Mouse (Mus musculus): ENCODE results near the gene Btk. TPM values are rescaled to one million over a fixed set of nuclear protein-coding genes. Genes with fewer than 3 reads are reported as not detected.
A peak's percentile ranks its signal among the peaks of the same experiment; 100 is the strongest.

Btk gene
- polyA plus RNA-seq, 1 experiment from 2014 or later, result 1.1 TPM

DNA sequence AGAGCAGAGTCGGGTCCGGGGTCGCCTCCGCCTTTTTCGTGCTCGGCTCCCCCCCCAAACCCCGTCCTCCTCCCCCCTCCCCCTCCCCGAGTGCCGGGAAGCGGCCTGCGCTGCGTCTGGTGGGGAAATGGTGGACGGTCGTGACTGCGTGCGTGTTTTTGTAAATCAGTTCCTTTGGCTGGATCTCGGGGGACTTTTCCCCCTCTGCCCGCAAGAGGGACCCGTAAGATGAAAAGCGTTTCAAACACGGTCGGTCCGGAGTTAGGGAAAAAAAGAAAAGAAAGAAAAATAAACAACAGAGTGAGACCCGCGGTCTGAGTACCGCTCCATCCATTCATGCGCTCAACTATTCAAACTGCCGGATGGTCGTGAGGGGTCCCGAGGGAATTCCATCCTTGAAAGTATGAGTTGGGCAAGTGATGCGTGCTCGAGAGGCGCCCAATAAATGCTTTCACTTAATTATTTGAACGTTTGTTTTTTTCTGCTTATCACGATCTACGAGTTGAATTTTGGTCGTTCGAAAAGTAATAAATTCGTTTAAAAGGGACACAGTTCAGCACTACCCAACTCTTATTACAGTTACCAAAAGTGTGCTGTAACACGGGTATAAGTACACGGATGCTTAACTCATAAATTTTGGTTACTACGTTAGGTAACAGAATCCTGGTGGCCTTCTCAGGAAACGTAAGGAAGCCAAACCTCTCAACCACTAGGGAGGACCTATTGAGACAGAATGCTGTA lies 18.2 kb upstream of the Btk start:
- Histone ChIP-seq H3K4me3 (replicated peaks) (peak overlapping the region; percentile 58), H3K27ac (peak overlapping the region; percentile 93), H3K9me3 (replicated peaks) (no peaks in the 10 kb centered on the region), H3K36me3 (no peaks in the 10 kb centered on the region), H3K4me1 (peaks cover 6% of the 10 kb centered on the region; the same call in 1 of the 2 replicates), H3K4me2 (peak overlapping the region; percentile 55), H3K9ac (peak overlapping the region; percentile 53), H3K27me3 (0 out of 2 replicates have a peak, but pooled peaks cover 1% of the 10 kb centered on the region)
- ATAC-seq (replicated peaks; ENCODE audit: low FRiP score), result peak; percentile 82
- 19% methylated on average over 43 of the region's 43 CpGs for WGBS

DNA sequence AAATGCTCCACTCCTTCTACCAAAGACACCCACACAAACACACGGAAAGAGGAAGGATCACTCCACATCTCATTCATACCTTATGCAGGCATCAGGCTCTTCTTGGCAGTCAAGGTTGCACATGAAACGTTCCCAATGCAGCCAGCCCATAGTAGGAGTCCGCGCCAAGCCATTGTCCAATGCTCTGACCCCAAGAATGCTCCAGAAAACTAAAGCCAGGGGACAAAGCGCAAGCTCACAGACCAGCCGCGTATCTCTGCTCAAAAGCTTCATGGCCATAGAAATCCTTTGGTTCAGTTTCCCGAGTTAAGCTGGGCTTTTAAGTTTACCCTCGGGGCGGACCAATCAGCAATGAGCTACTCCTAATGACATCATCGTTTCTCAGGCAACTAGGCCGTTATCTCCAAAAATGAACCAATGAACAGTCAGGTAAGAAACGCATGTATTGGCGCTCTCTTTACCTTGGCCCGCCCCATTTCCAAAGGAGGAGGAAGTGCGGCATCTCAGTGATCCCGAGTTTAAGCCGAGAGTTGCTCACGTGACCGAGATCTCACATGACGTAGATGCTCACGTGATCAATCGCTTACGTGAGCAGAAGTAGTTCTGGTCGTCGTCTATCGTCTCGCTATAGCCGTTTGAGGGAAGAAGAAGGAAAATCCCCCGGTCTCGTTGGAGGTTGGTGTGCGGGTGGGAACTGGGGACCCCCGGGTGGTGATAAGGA lies 17.4 kb upstream of the Btk start, which contains the start of the genes Gla and Hnrnph2:
Gene Gla, minus strand, starts transcription at position 467 of the 721 bp plus-strand sequence.
Gene Hnrnph2, plus strand, starts transcription at position 521 of the 721 bp plus-strand sequence.
- H3K27me3 ChIP-seq, result peaks cover 6% of the 10 kb centered on the region; the same call in 1 of the 2 replicates
- H3K9ac ChIP-seq, result peak within 1 kb of the TSS; percentile 53
- WGBS, result 18% methylated on average over 33 of the region's 33 CpGs
- no peaks in the 10 kb centered on the region for H3K36me3 ChIP-seq
- peak; percentile 98 for ATAC-seq (replicated peaks; ENCODE audit: low FRiP score)
- no peaks in the 10 kb centered on the region for H3K9me3 ChIP-seq (replicated peaks)
- H3K4me1 ChIP-seq, result peaks cover 6% of the 10 kb centered on the region; the same call in 1 of the 2 replicates
- peak within 1 kb of the TSS; percentile 63 for H3K4me2 ChIP-seq
- H3K27ac ChIP-seq, result peak within 1 kb of the TSS; percentile 93
- H3K4me3 ChIP-seq (replicated peaks), result peak within 1 kb of the TSS; percentile 58

DNA sequence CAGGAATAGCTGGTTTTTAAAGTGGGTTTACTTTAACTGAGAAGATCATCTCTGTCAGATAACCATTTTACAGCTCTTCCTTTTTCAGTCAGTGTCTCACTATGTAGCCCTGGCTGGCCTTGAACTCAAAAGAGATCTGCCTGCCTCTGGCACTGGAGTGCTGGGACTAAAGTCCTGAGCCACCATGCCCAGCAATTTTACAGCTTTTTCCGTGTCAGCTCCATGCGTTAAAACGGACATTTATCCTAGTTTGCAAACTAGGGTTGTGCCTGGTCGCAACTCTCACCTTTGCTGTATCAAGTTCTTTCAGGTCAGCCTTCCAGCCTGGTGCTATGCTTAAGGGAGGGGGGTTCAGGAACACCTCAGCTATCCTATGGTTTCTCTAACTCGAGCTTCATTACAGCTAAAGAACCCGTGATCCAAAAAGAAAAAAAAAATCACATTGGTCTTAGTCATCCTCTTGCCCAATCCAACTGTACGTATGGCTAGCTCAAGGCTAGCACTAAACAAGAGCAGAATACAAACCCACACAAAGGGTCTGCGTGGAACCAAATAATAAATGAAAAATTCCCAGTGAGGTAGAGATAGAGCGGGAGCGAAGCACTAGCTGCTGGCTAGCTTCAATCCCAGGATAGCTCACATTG lies 16.7 kb upstream of the Btk start:
- peak overlapping the region; percentile 58 for H3K4me3 ChIP-seq (replicated peaks)
- ATAC-seq (replicated peaks; ENCODE audit: low FRiP score), result no peak
- peak overlapping the region; percentile 76 for H3K27ac ChIP-seq
- peaks cover 9% of the 10 kb centered on the region; the same call in 1 of the 2 replicates for H3K27me3 ChIP-seq
- H3K4me1 ChIP-seq, result peaks cover 6% of the 10 kb centered on the region; the same call in 1 of the 2 replicates
- 23% methylated on average over 10 of the region's 10 CpGs for whole genome bisulfite sequencing
- peak overlapping the region; percentile 63 for H3K4me2 ChIP-seq
- H3K36me3 ChIP-seq, result no peaks in the 10 kb centered on the region
- H3K9ac ChIP-seq, result peak overlapping the region; percentile 44
- H3K9me3 ChIP-seq (replicated peaks), result no peaks in the 10 kb centered on the region

GRCm38 (mm10) chrX:134589836-134590235 lies 6.5 kb upstream of the Btk start:
- ATAC-seq (replicated peaks; ENCODE audit: low FRiP score), result no peak
- peaks cover 22% of the 10 kb centered on the region for H3K36me3 ChIP-seq
- H3K4me1 ChIP-seq, result no peaks in the 10 kb centered on the region
- no peak overlapping the region for H3K4me2 ChIP-seq
- no peak overlapping the region for H3K9ac ChIP-seq
- no peak overlapping the region for H3K27ac ChIP-seq
- WGBS, result 60% methylated on average over 5 of the region's 5 CpGs
- H3K27me3 ChIP-seq, result no peaks in the 10 kb centered on the region; the same call in 1 of the 2 replicates
- no peaks in the 10 kb centered on the region for H3K9me3 ChIP-seq (replicated peaks)
- H3K4me3 ChIP-seq (replicated peaks), result no peak overlapping the region

GRCm38 (mm10) chrX:134588997-134589396 lies 5.6 kb upstream of the Btk start:
- H3K4me2 ChIP-seq, result no peak overlapping the region
- peaks cover 22% of the 10 kb centered on the region for H3K36me3 ChIP-seq
- no peaks in the 10 kb centered on the region for H3K9me3 ChIP-seq (replicated peaks)
- no peak for ATAC-seq (replicated peaks; ENCODE audit: low FRiP score)
- no peaks in the 10 kb centered on the region for H3K4me1 ChIP-seq
- no peak overlapping the region for H3K9ac ChIP-seq
- H3K27me3 ChIP-seq, result peaks cover 5% of the 10 kb centered on the region; the same call in 1 of the 2 replicates
- H3K27ac ChIP-seq, result no peak overlapping the region
- no peak overlapping the region for H3K4me3 ChIP-seq (replicated peaks)
- 87% methylated on average over 3 of the region's 3 CpGs for WGBS

DNA sequence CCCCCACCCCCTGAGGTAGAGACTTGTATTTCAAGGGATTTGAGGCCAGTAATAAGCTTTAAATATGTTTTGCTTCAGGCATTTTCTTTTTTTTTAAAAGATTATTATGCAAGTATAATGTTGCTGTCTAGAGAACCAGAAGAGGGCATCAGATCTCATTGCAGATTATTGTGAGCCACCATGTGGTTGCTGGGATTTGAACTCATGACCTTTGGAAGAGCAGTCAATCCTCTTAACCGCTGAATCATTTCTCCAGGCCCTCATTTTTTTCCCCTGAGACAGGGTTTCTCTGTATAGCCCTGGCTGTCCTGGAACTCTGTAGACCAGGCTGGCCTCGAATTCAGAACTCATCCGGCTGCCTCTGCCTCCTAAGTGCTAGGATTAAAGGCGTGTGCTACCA lies 4.9 kb upstream of the Btk start:
- WGBS, result 90% methylated on average over 4 of the region's 4 CpGs
- H3K27me3 ChIP-seq, result peaks cover 8% of the 10 kb centered on the region; the same call in 1 of the 2 replicates
- H3K4me3 ChIP-seq (replicated peaks), result no peak overlapping the region
- H3K4me1 ChIP-seq, result no peaks in the 10 kb centered on the region
- peaks cover 22% of the 10 kb centered on the region for H3K36me3 ChIP-seq
- H3K27ac ChIP-seq, result no peak overlapping the region
- no peak overlapping the region for H3K4me2 ChIP-seq
- ATAC-seq (replicated peaks; ENCODE audit: low FRiP score), result no peak
- no peak overlapping the region for H3K9ac ChIP-seq
- no peaks in the 10 kb centered on the region for H3K9me3 ChIP-seq (replicated peaks)

DNA sequence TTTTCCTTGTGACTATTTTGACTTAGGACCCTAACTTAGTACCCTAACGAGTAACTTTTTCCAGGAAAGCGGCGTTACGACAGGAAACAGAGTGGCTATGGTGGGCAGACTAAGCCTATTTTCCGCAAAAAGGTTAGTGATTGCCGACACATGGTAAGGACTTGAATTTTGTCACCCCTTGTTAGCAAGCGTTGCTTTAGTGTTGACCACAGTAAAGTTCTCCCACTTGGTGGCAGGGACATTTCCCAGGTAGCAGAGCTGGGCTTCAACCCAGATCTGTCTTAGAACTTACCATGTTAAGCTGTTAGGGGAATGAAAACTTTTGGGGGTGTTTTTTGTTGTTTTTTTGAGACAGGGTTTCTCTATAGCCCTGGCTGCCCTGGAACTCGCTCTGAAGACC lies 3.1 kb upstream of the Btk start:
- no peaks in the 10 kb centered on the region for H3K9me3 ChIP-seq (replicated peaks)
- WGBS, result 29% methylated on average over 8 of the region's 8 CpGs
- no peaks in the 10 kb centered on the region for H3K4me1 ChIP-seq
- ATAC-seq (replicated peaks; ENCODE audit: low FRiP score), result no peak
- peak overlapping the region; percentile 60 for H3K4me2 ChIP-seq
- peak overlapping the region; percentile 54 for H3K4me3 ChIP-seq (replicated peaks)
- H3K36me3 ChIP-seq, result peaks cover 22% of the 10 kb centered on the region
- peaks cover 8% of the 10 kb centered on the region; the same call in 1 of the 2 replicates for H3K27me3 ChIP-seq
- H3K27ac ChIP-seq, result no peak overlapping the region
- H3K9ac ChIP-seq, result peak overlapping the region; percentile 62

- peak within 1 kb of the TSS; percentile 54 for H3K4me3 ChIP-seq (replicated peaks)
- H3K4me2 ChIP-seq, result peak within 1 kb of the TSS; percentile 60
- peak within 1 kb of the TSS; percentile 91 for H3K27ac ChIP-seq
- peak within 1 kb of the TSS; percentile 62 for H3K9ac ChIP-seq
- ATAC-seq (replicated peaks; ENCODE audit: low FRiP score), result peak; percentile 98
- peaks cover 22% of the 10 kb centered on the region for H3K36me3 ChIP-seq
- H3K4me1 ChIP-seq, result no peaks in the 10 kb centered on the region
- peaks cover 8% of the 10 kb centered on the region; the same call in 1 of the 2 replicates for H3K27me3 ChIP-seq
- 21% methylated on average over 45 of the region's 45 CpGs for WGBS
- no peaks in the 10 kb centered on the region for H3K9me3 ChIP-seq (replicated peaks)
Measured at GRCm38 (mm10) chrX:134585103-134586002, 2.0 kb upstream of the Btk start, which contains the start of gene Rpl36a. Rpl36a (plus strand) TSS chrX:134585654.

- H3K27me3 ChIP-seq, result peaks cover 12% of the 10 kb centered on the region; the same call in 1 of the 2 replicates
- peaks cover 2% of the 10 kb centered on the region; the same call in 1 of the 2 replicates for H3K36me3 ChIP-seq
- no peaks in the 10 kb centered on the region for H3K9me3 ChIP-seq (replicated peaks)
- no peak overlapping the region for H3K9ac ChIP-seq
- ATAC-seq (replicated peaks; ENCODE audit: low FRiP score), result no peak
- H3K27ac ChIP-seq, result no peak overlapping the region
- no peak overlapping the region for H3K4me3 ChIP-seq (replicated peaks)
- no peak overlapping the region for H3K4me2 ChIP-seq
- no peaks in the 10 kb centered on the region for H3K4me1 ChIP-seq
- 83% methylated on average over 11 of the region's 11 CpGs for WGBS
Measured at GRCm38 (mm10) chrX:134582270-134582669, 1.1 kb downstream of the Btk start.

DNA sequence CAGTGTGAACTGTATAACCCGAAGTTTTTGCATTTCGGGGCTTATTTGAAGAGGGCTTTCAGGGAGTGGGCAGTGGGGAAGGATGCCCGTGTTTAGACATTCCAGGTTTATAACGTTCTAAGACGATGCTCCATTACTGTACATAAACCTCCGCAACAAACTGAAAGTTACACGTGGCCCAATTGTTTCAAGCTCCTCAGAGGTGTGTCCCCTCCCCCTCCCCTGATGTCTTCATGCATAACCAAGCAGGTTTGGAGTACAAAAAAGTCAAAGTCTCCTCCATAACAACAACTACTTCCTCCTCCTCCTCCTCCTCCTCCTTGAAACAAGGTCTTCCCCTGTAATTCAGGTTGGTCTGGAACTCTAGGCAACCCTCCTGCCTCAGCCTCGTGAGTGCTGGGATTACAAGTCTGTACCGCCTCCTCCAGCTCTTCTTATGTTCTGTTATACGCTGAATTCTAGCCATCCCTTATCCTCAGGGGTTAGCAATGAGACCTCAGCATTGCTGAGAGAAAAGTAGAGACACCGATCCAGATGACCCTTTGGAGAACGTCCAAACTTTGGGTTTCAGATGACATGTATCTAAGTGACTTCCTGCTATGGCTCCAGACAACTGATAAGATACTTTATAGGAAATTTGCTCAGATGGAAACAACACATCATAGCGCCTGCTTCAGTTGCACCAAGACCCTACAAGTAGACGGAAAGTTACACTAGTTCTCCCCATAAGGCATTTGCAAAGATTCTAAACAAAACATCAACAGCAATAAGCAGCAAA lies 2.7 kb downstream of the Btk start:
- Histone ChIP-seq H3K27ac (no peak overlapping the region), H3K4me1 (no peaks in the 10 kb centered on the region), H3K9ac (no peak overlapping the region), H3K4me2 (no peak overlapping the region), H3K9me3 (replicated peaks) (no peaks in the 10 kb centered on the region), H3K4me3 (replicated peaks) (no peak overlapping the region), H3K27me3 (peaks cover 12% of the 10 kb centered on the region; the same call in 1 of the 2 replicates), H3K36me3 (no peaks in the 10 kb centered on the region)
- ATAC-seq (replicated peaks; ENCODE audit: low FRiP score), result no peak
- 87% methylated on average over 14 of the region's 14 CpGs for WGBS
